Mouse (Mus musculus) MEL (cell line): ENCODE results near the gene Dennd4c. TPM values are rescaled to one million over a fixed set of nuclear protein-coding genes. Genes with fewer than 3 reads are reported as not detected.

Source experiments
- DNase-seq: peaks from one replicate; pipeline ENCODE4 v3.0.0; 2011; ENCODE audit warnings: low read depth, low spot score
- H3K27ac ChIP-seq: 2 replicates; pipeline ENCODE4 v1.5.1; 2012; ENCODE audit warnings: low read depth, mild to moderate bottlenecking, control low read depth, low read length, moderate library complexity; ENCODE audit not compliant: control insufficient read depth
- H3K27me3 ChIP-seq, 2 experiments: fragments of 150-350 bp in 1 of 2; sonication (generic) in 1 of 2; 2 replicates each; pipeline ENCODE4 v1.6.1; 2012; ENCODE audit warnings: low read length in 2 of 2, mild to moderate bottlenecking in 2 of 2, improper control_type of control experiment in 1 of 2, moderate library complexity in 1 of 2; ENCODE audit not compliant: insufficient read depth in 2 of 2, control insufficient read depth in 1 of 2
- H3K36me3 ChIP-seq, 2 experiments: 2 replicates each; pipeline ENCODE4 v1.6.1; 2012 to 2014; ENCODE audit warnings: low read length in 2 of 2, improper control_type of control experiment in 1 of 2, inconsistent platforms in 1 of 2, mild to moderate bottlenecking in 1 of 2; ENCODE audit not compliant: insufficient read depth in 2 of 2, control insufficient read depth in 1 of 2
- H3K4me1 ChIP-seq, 2 experiments: fragments of 150-350 bp in 1 of 2; sonication (generic) in 1 of 2; 2 replicates each; pipeline ENCODE4 v1.6.1; 2012; ENCODE audit warnings: low read length in 2 of 2, improper control_type of control experiment in 1 of 2, mild to moderate bottlenecking in 1 of 2; ENCODE audit not compliant: insufficient read depth in 2 of 2, control insufficient read depth in 1 of 2
- H3K4me3 ChIP-seq, 2 experiments: fragments of 150-350 bp in 1 of 2; sonication (generic) in 1 of 2; 2 replicates each; pipeline ENCODE4 v1.5.1; 2012; ENCODE audit warnings: low read depth in 2 of 2, low read length in 2 of 2, mild to moderate bottlenecking in 2 of 2, moderate library complexity in 2 of 2, control low read depth in 1 of 2, improper control_type of control experiment in 1 of 2; ENCODE audit not compliant: control insufficient read depth in 1 of 2, insufficient read depth in 1 of 2
- H3K79me2 ChIP-seq: 2 replicates; pipeline ENCODE4 v1.6.1; 2012; ENCODE audit warnings: mild to moderate bottlenecking, low read length, moderate library complexity; ENCODE audit not compliant: control insufficient read depth, poor library complexity, insufficient read depth
- H3K9ac ChIP-seq: 2 replicates; pipeline ENCODE4 v1.6.1; 2012; ENCODE audit warnings: low read depth, mild to moderate bottlenecking, control low read depth, low read length, moderate library complexity; ENCODE audit not compliant: control insufficient read depth, poor library complexity, severe bottlenecking
- H3K9me3 ChIP-seq: fragments of 150-350 bp; sonication (generic); replicated peaks from 2 replicates; pipeline ENCODE4 v1.6.1; 2012; ENCODE audit warnings: mild to moderate bottlenecking, low read length, improper control_type of control experiment, moderate library complexity; ENCODE audit not compliant: insufficient read depth
- BHLHE40 ChIP-seq: IDR thresholded peaks from 2 replicates; pipeline ENCODE4 v1.6.1; 2012; ENCODE audit warnings: low read depth, mild to moderate bottlenecking, inconsistent platforms, low read length, improper control_type of control experiment, borderline replicate concordance
- CHD1 ChIP-seq: IDR thresholded peaks from 2 replicates; pipeline ENCODE4 v1.6.1; 2012; ENCODE audit warnings: low read depth, mild to moderate bottlenecking, inconsistent platforms, low read length, improper control_type of control experiment
- CHD2 ChIP-seq: IDR thresholded peaks from 2 replicates; pipeline ENCODE4 v1.6.1; 2011; ENCODE audit warnings: low read length, improper control_type of control experiment
- CTCF ChIP-seq, 3 experiments: IDR thresholded peaks in 2 of 3; conservative IDR thresholded peaks in 1 of 3; 2 replicates each; pipeline ENCODE4 v1.5.1; 2011 to 2012; ENCODE audit warnings: low read length in 3 of 3, low read depth in 2 of 3, mild to moderate bottlenecking in 2 of 3, improper control_type of control experiment in 1 of 3, inconsistent platforms in 1 of 3, mixed read lengths in 1 of 3, moderate library complexity in 1 of 3; ENCODE audit not compliant: control insufficient read depth in 1 of 3, insufficient read depth in 1 of 3, poor library complexity in 1 of 3, severe bottlenecking in 1 of 3
- ETS1 ChIP-seq: IDR thresholded peaks from 2 replicates; pipeline ENCODE4 v1.6.1; 2012; ENCODE audit warnings: low read depth, mild to moderate bottlenecking, inconsistent platforms, low read length, improper control_type of control experiment, moderate library complexity
- HCFC1 ChIP-seq: IDR thresholded peaks from 2 replicates; pipeline ENCODE4 v1.6.1; 2012; ENCODE audit warnings: low read depth, mild to moderate bottlenecking, inconsistent platforms, low read length, improper control_type of control experiment, moderate library complexity
- JUND ChIP-seq: IDR thresholded peaks from 2 replicates; pipeline ENCODE4 v1.6.1; 2011; ENCODE audit warnings: low read depth, mild to moderate bottlenecking, improper control_type of control experiment, low read length
- KAT2A ChIP-seq: conservative IDR thresholded peaks from 2 replicates; pipeline ENCODE4 v1.6.1; 2012; ENCODE audit warnings: low read depth, low read length, improper control_type of control experiment, inconsistent platforms
- MAFK ChIP-seq: IDR thresholded peaks from 2 replicates; pipeline ENCODE4 v1.6.1; 2011; ENCODE audit warnings: low read depth, mild to moderate bottlenecking, low read length, improper control_type of control experiment, borderline replicate concordance
- MAX ChIP-seq: IDR thresholded peaks from 2 replicates; pipeline ENCODE4 v1.6.1; 2011; ENCODE audit warnings: low read length, improper control_type of control experiment
- MXI1 ChIP-seq: IDR thresholded peaks from 2 replicates; pipeline ENCODE4 v1.6.1; 2011; ENCODE audit warnings: mild to moderate bottlenecking, low read depth, low read length, improper control_type of control experiment
- MYB ChIP-seq: IDR thresholded peaks from 2 replicates; pipeline ENCODE4 v1.6.1; 2011; ENCODE audit warnings: mild to moderate bottlenecking, low read depth, low read length, improper control_type of control experiment
- MYC ChIP-seq: IDR thresholded peaks from 2 replicates; pipeline ENCODE4 v1.6.1; 2011; ENCODE audit warnings: low read depth, mild to moderate bottlenecking, low read length, improper control_type of control experiment, moderate library complexity
- NELFE ChIP-seq: IDR thresholded peaks from 2 replicates; pipeline ENCODE4 v1.6.1; 2011; ENCODE audit warnings: low read depth, low read length, improper control_type of control experiment
- NRF1 ChIP-seq: IDR thresholded peaks from 2 replicates; pipeline ENCODE4 v1.6.1; 2014; ENCODE audit warnings: low read depth, mild to moderate bottlenecking, inconsistent platforms, low read length, improper control_type of control experiment, moderate library complexity; ENCODE audit not compliant: poor library complexity, insufficient read depth, severe bottlenecking
- POLR2AphosphoS2 ChIP-seq: IDR thresholded peaks from 2 replicates; pipeline ENCODE4 v1.6.1; 2011; ENCODE audit warnings: low read length, improper control_type of control experiment
- SIN3A ChIP-seq: IDR thresholded peaks from 2 replicates; pipeline ENCODE4 v1.6.1; 2012; ENCODE audit warnings: low read length, improper control_type of control experiment, inconsistent platforms
- TBP ChIP-seq: IDR thresholded peaks from 2 replicates; pipeline ENCODE4 v1.8.0; 2011; ENCODE audit warnings: low read depth, low read length, improper control_type of control experiment
- TCF12 ChIP-seq: IDR thresholded peaks from 2 replicates; pipeline ENCODE4 v1.6.1; 2014; ENCODE audit warnings: low read depth, mild to moderate bottlenecking, inconsistent platforms, low read length, improper control_type of control experiment, moderate library complexity
- USF1 ChIP-seq: IDR thresholded peaks from 2 replicates; pipeline ENCODE4 v1.6.1; 2014; ENCODE audit warnings: low read depth, mild to moderate bottlenecking, inconsistent platforms, low read length, improper control_type of control experiment, moderate library complexity
- USF2 ChIP-seq, 2 experiments: IDR thresholded peaks; 2 replicates each; pipeline ENCODE4 v1.6.1; 2011 to 2012; ENCODE audit warnings: improper control_type of control experiment in 2 of 2, low read length in 2 of 2, borderline replicate concordance in 1 of 2, inconsistent platforms in 1 of 2, low read depth in 1 of 2, mild to moderate bottlenecking in 1 of 2; ENCODE audit not compliant: insufficient read depth in 1 of 2
- ZC3H11A ChIP-seq: IDR thresholded peaks from 2 replicates; pipeline ENCODE4 v1.6.1; 2012; ENCODE audit warnings: low read depth, mild to moderate bottlenecking, inconsistent platforms, low read length, improper control_type of control experiment
- ZKSCAN1 ChIP-seq: IDR thresholded peaks from 2 replicates; pipeline ENCODE4 v1.6.1; 2012; ENCODE audit warnings: low read depth, mild to moderate bottlenecking, inconsistent platforms, low read length, improper control_type of control experiment, moderate library complexity
- ZNF384 ChIP-seq: IDR thresholded peaks from 2 replicates; pipeline ENCODE4 v1.6.1; 2012; ENCODE audit warnings: low read depth, mild to moderate bottlenecking, inconsistent platforms, low read length, improper control_type of control experiment
- polyA plus RNA-seq, 2 experiments: library from polyadenylated mRNA; stranded (reverse) in 1 of 2; unstranded in 1 of 2; fragments of >175 nt in 1 of 2; fragments of >200 nt in 1 of 2; gene quantifications; 2 replicates each; pipeline versions ENCODE4 v1.2.1 to v1.2.4; 2012; ENCODE audit warnings: low replicate concordance in 2 of 2, low read depth in 1 of 2; ENCODE audit not compliant: insufficient read length in 2 of 2, insufficient read depth in 1 of 2, missing spikeins in 1 of 2
- total RNA-seq: library from RNA; depleted of rRNA; stranded (reverse); fragments of 300-350 nt; gene quantifications from 2 replicates; pipeline ENCODE4 v1.2.3, GENCODE M21; 2012

Dennd4c gene
- total and polyA plus RNA-seq, 3 experiments = 11.3 to 24.6 (median 15.5) TPM

DNA sequence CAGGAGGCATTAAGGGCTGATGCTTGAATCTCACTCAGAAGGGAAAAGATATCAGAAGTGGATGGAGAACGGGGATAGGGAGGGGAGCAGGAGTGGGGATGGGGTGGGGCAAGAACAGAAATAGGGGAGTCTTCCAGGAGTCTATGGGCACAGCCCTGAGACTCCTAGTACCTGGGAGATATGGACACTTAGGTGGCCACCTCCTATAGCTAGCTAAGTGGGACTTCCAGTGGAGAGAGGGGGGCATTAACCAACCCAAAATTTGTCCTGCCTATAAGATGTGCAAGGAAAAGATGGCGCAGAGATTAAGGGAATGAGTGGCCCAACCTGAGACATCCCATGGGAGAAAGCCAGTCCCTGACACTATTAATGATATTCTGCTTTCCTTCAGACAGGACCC is 103.0 kb downstream of the Dennd4c start:
- no peak for DNase-seq
- H3K27me3 ChIP-seq = no peaks in the 10 kb centered on the region
- peaks cover 13% of the 10 kb centered on the region for H3K79me2 ChIP-seq
- H3K27ac ChIP-seq = no peak overlapping the region
- TF ChIP-seq TBP = no peak
- TF ChIP-seq ZKSCAN1 = no peak
- no peak for TF ChIP-seq TCF12
- no peak for TF ChIP-seq BHLHE40
- TF ChIP-seq CHD1 = no peak
- TF ChIP-seq HCFC1 = no peak
- no peak for TF ChIP-seq CTCF (IDR thresholded peaks at IDR 0.05 in 2 of 3, conservative IDR thresholded peaks at IDR 0.05 in 1 of 3; ENCODE audit: control insufficient read depth in 1 of 3, insufficient read depth in 1 of 3, low read depth in 2 of 3, low read length in 3 of 3, poor library complexity in 1 of 3, severe bottlenecking in 1 of 3)
- no peak for TF ChIP-seq KAT2A
- no peak for TF ChIP-seq MAFK
- TF ChIP-seq MYC = no peak
- TF ChIP-seq NELFE = no peak
- peaks cover 9 to 15% of the 10 kb centered on the region in 2 experiments for H3K36me3 ChIP-seq
- no peak overlapping the region for H3K4me3 ChIP-seq
- peaks cover 0 to 9% of the 10 kb centered on the region in 2 experiments; a peak in 1 of 4 replicates for H3K4me1 ChIP-seq
- H3K9me3 ChIP-seq = no peaks in the 10 kb centered on the region
- H3K9ac ChIP-seq = no peak overlapping the region

DNA sequence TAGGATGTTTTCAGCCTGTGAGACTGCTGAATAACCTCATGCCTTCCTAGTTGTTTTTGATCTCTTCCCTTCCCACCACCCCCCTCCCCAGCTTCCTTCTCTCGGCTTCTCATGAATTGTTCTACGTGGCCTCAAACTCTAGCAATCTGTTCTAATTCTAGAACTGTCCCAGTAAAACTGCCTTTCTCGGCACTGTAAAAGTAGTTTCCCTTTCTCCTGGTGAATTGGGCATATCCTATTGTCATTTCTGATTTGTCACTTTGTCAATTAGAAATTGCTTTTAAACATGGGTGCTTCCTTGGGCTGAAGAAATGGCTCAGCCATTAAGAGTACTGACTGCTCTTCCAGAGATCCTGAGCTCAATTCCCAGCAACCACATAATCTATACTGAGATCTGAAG is 103.7 kb downstream of the Dennd4c start:
- TF ChIP-seq ZNF384 (0 out of 2 replicates have a peak, but pooled peaks have one; percentile 69), HCFC1 (no peak)
- Histone ChIP-seq H3K9ac (no peak overlapping the region), H3K4me3 (no peak overlapping the region), H3K4me1 (peaks cover 0 to 9% of the 10 kb centered on the region in 2 experiments; a peak in 1 of 4 replicates), H3K79me2 (peaks cover 20% of the 10 kb centered on the region), H3K36me3 (peaks cover 11 to 15% of the 10 kb centered on the region in 2 experiments), H3K27me3 (no peaks in the 10 kb centered on the region), H3K9me3 (no peaks in the 10 kb centered on the region), H3K27ac (no peak overlapping the region)
- peak; percentile 44 for DNase-seq

DNA sequence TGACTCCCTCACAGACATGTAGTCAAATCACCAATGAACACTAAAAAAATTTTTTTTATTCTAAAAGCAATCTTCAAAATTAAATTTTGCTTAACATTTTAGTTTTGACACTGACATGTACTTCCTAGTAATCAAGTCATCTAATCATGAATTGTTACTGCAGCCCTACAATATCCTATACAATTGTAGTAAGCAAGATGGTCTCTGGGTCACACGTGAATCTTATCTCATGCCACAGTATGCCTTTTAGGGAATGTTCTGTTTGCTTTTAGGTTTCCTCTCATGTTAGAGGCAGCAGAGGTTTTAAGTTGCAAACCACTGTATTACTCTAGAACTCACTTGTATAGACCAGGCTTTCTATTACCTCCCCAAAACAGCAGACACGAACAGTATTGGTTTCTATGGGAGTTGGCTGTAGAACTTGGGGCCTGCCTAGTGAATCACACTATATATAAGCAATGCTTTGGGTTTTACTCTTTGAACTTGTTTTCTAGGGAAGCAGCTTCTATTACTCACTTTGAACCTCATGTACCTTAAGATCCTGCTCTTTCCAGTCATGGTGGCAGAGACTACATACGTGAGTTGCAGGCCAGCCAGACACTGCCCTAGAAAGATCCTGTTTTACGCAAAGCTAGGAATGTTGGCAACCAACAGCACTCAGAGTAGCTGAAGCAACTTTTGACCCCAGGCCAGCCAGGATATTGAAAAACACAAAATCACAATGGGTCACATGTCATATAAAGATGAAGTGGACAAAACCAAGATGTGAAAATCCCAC is 104.6 kb downstream of the Dennd4c start:
- Histone ChIP-seq H3K9me3 (no peaks in the 10 kb centered on the region), H3K9ac (no peak overlapping the region), H3K4me3 (no peak overlapping the region), H3K27me3 (no peaks in the 10 kb centered on the region), H3K79me2 (peaks cover 27% of the 10 kb centered on the region), H3K27ac (0 out of 2 replicates have a peak overlapping the region, but pooled peaks have one; percentile 9), H3K36me3 (peaks cover 11 to 15% of the 10 kb centered on the region in 2 experiments), H3K4me1 (peaks cover 0 to 9% of the 10 kb centered on the region in 2 experiments; a peak in 1 of 4 replicates)
- DNase-seq = peak; percentile 67
- TF ChIP-seq ETS1 (no peak), MYC (peak; percentile 43; the same call in 1 of the 2 replicates), ZC3H11A (no peak), USF2 (IDR thresholded peaks at IDR 0.05; ENCODE audit: borderline replicate concordance in 1 of 2, insufficient read depth in 1 of 2, low read depth in 1 of 2, low read length in 2 of 2) (no peak), SIN3A (no peak), KAT2A (no peak), MXI1 (no peak), NRF1 (no peak), MYB (peak; percentile 8; the same call in 1 of the 2 replicates), POLR2AphosphoS2 (peak; percentile 93), MAX (no peak), JUND (no peak), USF1 (no peak), CHD2 (no peak; the same call in 1 of the 2 replicates)
